Mouse (Mus musculus): ENCODE results near the gene Eif1b. TPM values are rescaled to one million over a fixed set of nuclear protein-coding genes. Genes with fewer than 3 reads are reported as not detected.
A peak's percentile ranks its signal among the peaks of the same experiment; 100 is the strongest.

The Eif1b gene
- 100 to 1,000 TPM; 160 to 173 TPM for total RNA-seq (2021)

DNA sequence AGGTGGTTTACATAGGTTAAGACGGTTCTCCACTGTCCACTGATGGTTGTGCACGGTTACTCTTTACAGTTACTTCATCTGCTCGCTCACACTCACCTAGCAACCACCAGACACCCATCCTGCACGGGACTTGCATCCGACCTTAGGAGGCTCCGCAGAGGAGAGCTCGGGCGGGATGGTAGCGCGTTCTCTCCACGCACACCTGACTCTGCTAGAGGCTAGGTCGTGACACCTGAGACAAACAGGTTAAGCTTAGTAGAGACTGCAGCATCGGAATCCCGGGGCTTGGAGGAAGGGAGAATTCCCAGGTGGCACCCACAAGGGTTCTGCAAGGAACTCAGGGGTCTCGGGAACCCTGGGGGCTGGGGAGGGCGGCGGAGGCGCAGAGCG, at the start of gene Eif1b:
Gene Eif1b, plus strand, starts transcription at position 223 of the 390 bp plus-strand sequence.
- no peak for DNase-seq (ENCODE audit: low spot score in 2 of 2)
- intact Hi-C loops (cut with DNase I) = loop anchor here (5.0 to 10.0 kb wide), 2 partner anchors 187 to 300 kb away; partner anchors contain the start of gene Myrip

GRCm38 (mm10) chr9:120444642-120445041, 47.4 kb upstream of the Eif1b start:
- DNase-seq (ENCODE audit: low spot score in 2 of 2) = peak in 1 of 2 experiments; percentile 55
- intact Hi-C loops (cut with DNase I) = loop anchor here (5.0 kb wide), 1 partner anchor 128 kb away; the partner anchor contains the start of gene Rpl14

- peak in 1 of 2 experiments; percentile 42 for DNase-seq (ENCODE audit: low spot score in 2 of 2)
- intact Hi-C loops (cut with DNase I) = no loop called here
Measured at GRCm38 (mm10) chr9:120449696-120450329, 42.2 kb upstream of the Eif1b start.

- DNase-seq (ENCODE audit: low spot score in 2 of 2) = peak in 1 of 2 experiments; percentile 58
- intact Hi-C loops (cut with DNase I) = loop anchor here (2.0 kb wide), 1 partner anchor 19 kb away; no protein-coding TSS in a partner anchor
Measured at GRCm38 (mm10) chr9:120455768-120456655, 36.0 kb upstream of the Eif1b start.

- intact Hi-C loops (cut with DNase I) = no loop called here
- DNase-seq (ENCODE audit: low spot score in 2 of 2) = no peak
Measured at GRCm38 (mm10) chr9:120470431-120470830, 21.6 kb upstream of the Eif1b start.

DNA sequence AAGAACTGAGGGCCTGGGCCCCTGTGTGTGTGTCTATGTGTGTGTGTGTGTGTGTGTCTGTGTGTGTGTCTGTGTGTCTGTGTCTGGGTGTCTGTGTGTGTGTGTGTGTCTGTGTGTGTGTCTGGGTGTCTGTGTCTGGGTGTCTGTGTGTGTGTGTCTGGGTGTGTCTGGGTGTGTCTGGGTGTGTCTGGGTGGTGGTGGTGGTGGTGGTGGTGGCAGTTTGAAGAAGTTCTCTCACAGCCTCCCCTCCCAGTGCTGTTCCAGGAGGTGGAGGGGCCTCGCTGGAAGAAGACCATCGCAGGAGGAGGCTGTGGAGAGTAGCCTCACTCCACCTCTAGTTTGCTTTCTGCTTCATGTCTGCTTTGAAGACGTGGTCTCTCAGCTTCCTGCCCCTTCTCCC, 10.4 kb upstream of the Eif1b start:
- intact Hi-C loops (cut with DNase I) = no loop called here
- DNase-seq (ENCODE audit: low spot score in 2 of 2) = no peak

DNA sequence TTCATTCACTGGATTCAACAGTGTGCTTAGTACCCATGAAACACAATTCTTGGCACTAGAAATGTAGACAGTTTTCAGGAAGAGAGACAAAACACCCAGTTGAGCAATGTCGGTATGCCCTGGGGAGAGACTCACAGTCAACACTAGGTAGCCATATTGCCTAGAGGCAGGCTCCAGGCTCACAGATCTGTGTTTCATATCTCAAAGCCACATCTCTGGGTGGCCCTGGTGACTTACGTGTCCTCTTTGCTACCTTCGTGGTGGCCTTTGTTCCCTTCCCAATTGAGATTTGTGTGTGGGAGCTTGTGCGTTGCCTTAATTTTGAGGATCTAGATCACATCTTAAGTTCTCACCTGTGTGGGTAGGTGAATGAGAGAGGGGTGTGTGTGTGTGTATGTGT, 9.7 kb upstream of the Eif1b start:
- DNase-seq (ENCODE audit: low spot score in 2 of 2) = no peak
- intact Hi-C loops (cut with DNase I) = no loop called here

- peak in 1 of 2 experiments; percentile 44 for DNase-seq (ENCODE audit: low spot score in 2 of 2)
- intact Hi-C loops (cut with DNase I) = no loop called here
Measured at GRCm38 (mm10) chr9:120483101-120483500, 8.9 kb upstream of the Eif1b start.

GRCm38 (mm10) chr9:120487076-120487475, 5.0 kb upstream of the Eif1b start:
- intact Hi-C loops (cut with DNase I) = no loop called here
- DNase-seq (ENCODE audit: low spot score in 2 of 2) = no peak

GRCm38 (mm10) chr9:120491509-120491908, 523 bp upstream of the Eif1b start:
- no peak for DNase-seq (ENCODE audit: low spot score in 2 of 2)
- intact Hi-C loops (cut with DNase I) = loop anchor here (5.0 to 10.0 kb wide), 2 partner anchors 187 to 299 kb away; partner anchors contain the start of gene Myrip

DNA sequence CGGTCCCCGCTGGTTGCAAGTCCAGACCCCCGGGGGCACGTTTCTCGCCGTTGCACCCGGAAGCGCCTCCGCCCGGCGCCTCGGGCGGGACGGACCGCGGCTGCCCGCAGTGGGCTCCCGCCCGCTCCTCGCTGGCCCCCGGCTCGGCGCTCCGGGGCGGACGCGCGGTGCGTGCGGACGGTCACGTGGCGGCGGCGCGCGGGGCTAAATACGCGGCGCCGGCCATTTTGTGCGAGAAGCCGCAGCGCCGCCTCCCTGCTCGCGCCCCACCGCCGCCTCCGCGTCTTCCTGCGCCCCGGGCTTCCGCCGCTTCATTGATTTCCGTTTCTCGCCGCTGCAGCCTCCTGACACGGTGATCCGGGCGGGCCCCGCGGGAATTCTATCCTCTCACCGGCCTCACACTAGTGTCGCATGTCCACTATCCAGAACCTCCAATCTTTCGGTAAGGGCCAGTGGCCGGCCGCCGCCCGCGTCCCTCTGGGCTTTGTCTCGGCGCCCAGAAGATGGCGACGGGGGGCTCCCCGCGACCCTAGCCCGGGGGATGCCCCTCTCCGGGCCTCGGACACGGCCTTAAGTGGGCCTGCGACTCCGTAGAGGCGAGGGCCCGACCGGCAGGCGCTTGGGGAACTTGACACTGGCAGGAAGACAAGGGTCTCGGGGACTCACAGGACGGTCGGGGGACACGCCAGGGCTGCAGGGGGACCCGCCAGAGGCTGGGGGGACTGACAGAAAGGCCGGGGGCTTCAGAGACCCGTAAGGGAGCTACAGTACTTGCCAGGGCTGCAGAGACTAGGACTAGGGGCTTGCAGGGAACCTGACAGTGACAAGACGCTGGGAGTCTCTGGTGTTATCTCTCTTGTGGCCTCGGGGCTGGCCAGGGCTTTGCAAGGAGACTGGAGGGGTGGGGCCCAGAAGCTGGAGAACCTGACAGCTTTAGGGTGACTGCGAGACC, 644 bp downstream of the Eif1b start:
- intact Hi-C loops (cut with DNase I) = loop anchor here (5.0 to 10.0 kb wide), 2 partner anchors 188 to 300 kb away; partner anchors contain the start of gene Myrip
- peak; percentile 78 to 88 for DNase-seq (ENCODE audit: low spot score in 2 of 2)

DNA sequence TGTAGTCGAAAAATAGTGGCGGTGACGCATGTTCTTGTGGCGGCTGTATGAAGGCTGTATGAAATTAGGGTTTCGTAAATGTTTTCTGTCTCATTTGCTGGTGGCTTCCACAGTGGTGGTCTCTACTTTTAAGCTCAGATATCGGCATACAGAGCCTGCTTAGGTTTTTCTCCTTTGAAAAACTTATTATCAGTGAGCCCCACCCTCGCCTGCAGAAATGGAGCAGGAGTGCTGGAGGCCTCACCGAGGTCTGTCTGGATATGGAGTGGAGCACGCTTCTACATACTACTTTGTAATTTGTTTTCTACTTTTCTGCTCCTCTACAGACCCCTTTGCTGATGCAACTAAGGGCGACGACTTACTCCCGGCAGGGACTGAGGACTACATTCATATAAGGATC, 1.7 kb downstream of the Eif1b start:
- intact Hi-C loops (cut with DNase I) = loop anchor here (5.0 to 10.0 kb wide), 2 partner anchors 189 to 301 kb away; partner anchors contain the start of gene Myrip
- DNase-seq (ENCODE audit: low spot score in 2 of 2) = no peak

GRCm38 (mm10) chr9:120496691-120497090, 4.7 kb downstream of the Eif1b start:
- DNase-seq (ENCODE audit: low spot score in 2 of 2) = peak; percentile 77 to 81
- intact Hi-C loops (cut with DNase I) = loop anchor here (2.0 to 10.0 kb wide), 3 partner anchors 62 to 356 kb away; partner anchors contain the start of gene Myrip

DNA sequence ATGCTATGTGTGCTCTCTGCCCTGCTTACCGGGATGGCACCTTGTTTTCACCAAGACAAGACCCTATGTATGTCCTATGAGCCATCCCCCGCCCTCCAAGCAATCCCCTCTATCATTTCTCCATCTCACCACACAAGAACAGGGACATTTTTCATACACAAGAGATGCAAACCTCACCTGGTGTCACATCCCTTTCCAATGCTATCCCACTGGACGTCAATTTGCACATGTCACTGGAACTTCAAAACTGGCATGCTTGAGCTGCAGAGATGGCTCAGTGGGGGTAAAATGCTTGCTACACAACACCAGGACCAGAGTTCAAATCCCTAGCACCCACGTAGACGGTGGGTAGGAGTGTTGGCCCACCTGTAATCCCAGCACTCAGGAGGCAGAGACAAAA, 6.0 kb downstream of the Eif1b start:
- intact Hi-C loops (cut with DNase I) = loop anchor here (2.0 to 10.0 kb wide), 3 partner anchors 63 to 357 kb away; partner anchors contain the start of gene Myrip
- no peak for DNase-seq (ENCODE audit: low spot score in 2 of 2)

- intact Hi-C loops (cut with DNase I) = loop anchor here (1.0 kb wide), 1 partner anchor 90 kb away; no protein-coding TSS in a partner anchor
- DNase-seq (ENCODE audit: low spot score in 2 of 2) = no peak
Measured at GRCm38 (mm10) chr9:120501191-120501902, 9.3 kb downstream of the Eif1b start.

- peak; percentile 81 for DNase-seq (ENCODE audit: low spot score in 2 of 2)
- intact Hi-C loops (cut with DNase I) = loop anchor here (1.0 kb wide), 2 partner anchors 69 to 84 kb away; partner anchors contain the start of gene Rpl14
Measured at GRCm38 (mm10) chr9:120502013-120502412, 10.0 kb downstream of the Eif1b start.

DNA sequence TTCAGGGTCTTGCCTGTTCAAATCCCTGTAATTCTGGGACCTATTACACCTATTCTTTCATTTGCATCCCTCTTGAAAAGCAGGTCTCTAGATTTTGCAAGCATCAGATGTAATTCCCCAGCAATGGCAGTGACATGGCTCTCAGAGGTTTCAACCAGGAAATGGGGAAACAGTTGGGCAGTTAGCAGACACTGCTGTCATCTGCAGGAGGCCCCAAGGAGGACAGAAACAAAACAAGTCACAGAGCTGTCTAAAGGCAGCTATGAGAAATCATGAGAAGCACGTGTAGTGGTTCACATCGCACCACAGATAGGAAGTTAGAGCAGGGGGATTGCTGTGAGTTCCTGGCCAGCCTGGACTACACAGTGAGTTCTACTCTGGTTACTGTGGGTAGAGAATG, 12.4 kb downstream of the Eif1b start:
- DNase-seq (ENCODE audit: low spot score in 2 of 2) = no peak
- intact Hi-C loops (cut with DNase I) = no loop called here

DNA sequence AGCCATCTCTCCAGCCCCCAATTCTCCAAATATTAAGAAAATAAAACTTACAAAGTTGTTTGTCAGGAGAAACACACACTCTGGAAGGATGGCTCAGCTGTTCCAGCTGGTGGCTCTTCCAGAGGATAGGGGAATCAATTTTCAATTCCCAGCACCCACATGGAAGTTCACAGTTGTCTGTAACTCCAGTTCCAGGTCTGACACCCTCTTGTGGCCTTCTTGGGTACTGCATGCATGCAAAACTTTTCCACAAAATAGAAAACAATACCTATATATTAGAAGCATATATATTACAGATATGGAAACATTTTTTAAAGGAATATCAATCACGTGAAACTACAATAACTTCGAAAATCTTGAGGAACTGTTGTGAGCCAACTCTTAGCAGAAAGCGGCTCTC, 19.7 kb downstream of the Eif1b start:
- no peak for DNase-seq (ENCODE audit: low spot score in 2 of 2)
- intact Hi-C loops (cut with DNase I) = no loop called here

Data from left cerebral cortex, postnatal 25 days (tissue).